Mouse (Mus musculus) ES-Bruce4 (cell line): Measurements from ENCODE around the gene St8sia1.

Source experiments
- EP300 ChIP-seq: IDR thresholded peaks from 2 replicates; pipeline ENCODE4 v1.6.1; 2011; ENCODE audit warnings: low read depth, low read length; ENCODE audit not compliant: insufficient read depth
- POLR2A ChIP-seq: IDR thresholded peaks from one replicate; pipeline ENCODE4 v1.8.1; 2011; ENCODE audit warnings: low read length; ENCODE audit not compliant: insufficient read depth

GRCm38 (mm10) chr6:142928551-142929309 is 35.5 kb downstream of the St8sia1 start:
- TF ChIP-seq POLR2A (no peak), EP300 (no peak)
